Mouse (Mus musculus): ENCODE results near the gene Iqce. TPM values are rescaled to one million over a fixed set of nuclear protein-coding genes. Genes with fewer than 3 reads are reported as not detected.

The Iqce gene
- polyA plus RNA-seq, 1 experiment from 2014 or later: 20.3 TPM

DNA sequence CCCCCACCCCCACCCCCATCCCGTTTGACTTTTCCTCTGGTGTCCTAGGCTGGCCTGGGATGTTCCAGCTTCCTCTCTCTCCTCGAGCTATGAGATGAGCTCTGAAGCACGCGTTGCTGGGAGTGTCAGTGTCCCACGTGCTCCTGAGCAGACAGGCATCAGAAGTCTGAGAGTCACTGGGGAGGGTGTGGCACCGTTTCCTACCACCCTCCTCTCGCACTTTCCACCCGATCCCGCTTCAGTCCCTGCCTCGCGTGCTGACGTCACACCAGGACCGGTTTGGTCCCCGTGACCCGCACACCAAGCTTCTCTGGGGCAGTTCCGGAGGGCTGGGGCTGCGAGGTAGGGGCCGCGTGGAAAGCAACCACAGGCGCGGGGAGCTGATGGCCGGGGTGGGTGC lies 33.1 kb upstream of the Iqce start:
- Histone ChIP-seq H3K9ac (no peak overlapping the region), H3K4me3 (replicated peaks; ENCODE audit: low read length) (peak overlapping the region; percentile 22), H3K4me1 (replicated peaks; ENCODE audit: control insufficient read depth, insufficient read depth, low read length) (no peaks in the 10 kb centered on the region; the same call in 1 of the 2 replicates), H3K9me3 (ENCODE audit: control insufficient read depth, low read length) (no peaks in the 10 kb centered on the region), H3K27me3 (ENCODE audit: control insufficient read depth, insufficient read depth, low read length) (peaks cover 23% of the 10 kb centered on the region), H3K4me2 (replicated peaks) (peak overlapping the region; percentile 52), H3K36me3 (replicated peaks; ENCODE audit: control insufficient read depth, insufficient read depth) (no peaks in the 10 kb centered on the region), H3K27ac (no peak overlapping the region)
- WGBS: 2% methylated on average over 21 of the region's 22 CpGs
- peak; percentile 46 for DNase-seq (ENCODE audit: low spot score)
- 0 out of 2 replicates have a peak, but pooled peaks have one; percentile 24 for ATAC-seq (ENCODE audit: low FRiP score)

DNA sequence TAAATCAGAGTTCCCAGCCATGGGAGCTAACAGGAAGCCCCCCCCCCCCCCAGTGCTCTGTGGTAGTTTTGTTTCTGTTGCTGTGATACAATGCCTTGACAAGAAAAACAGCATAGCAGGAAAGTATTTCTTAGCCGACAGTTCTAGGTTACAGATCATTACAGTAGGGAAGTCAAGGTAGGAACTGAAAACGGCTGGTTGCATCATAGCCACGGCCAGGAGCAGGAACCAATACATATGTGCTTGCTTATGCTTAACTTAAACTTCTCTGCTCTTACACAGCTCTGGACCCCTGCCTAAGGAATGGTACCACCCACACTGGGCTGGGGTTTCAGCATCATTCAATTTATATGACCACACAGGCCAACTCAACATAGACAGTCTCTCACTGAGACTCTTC lies 31.2 kb upstream of the Iqce start:
- DNase-seq (ENCODE audit: low spot score) (no peak), ATAC-seq (ENCODE audit: low FRiP score) (no peak)
- no peak overlapping the region for H3K9ac ChIP-seq
- no peaks in the 10 kb centered on the region for H3K9me3 ChIP-seq (ENCODE audit: control insufficient read depth, low read length)
- peaks cover 23% of the 10 kb centered on the region for H3K27me3 ChIP-seq (ENCODE audit: control insufficient read depth, insufficient read depth, low read length)
- no peak overlapping the region for H3K27ac ChIP-seq
- no peak overlapping the region for H3K4me3 ChIP-seq (replicated peaks; ENCODE audit: low read length)
- H3K4me1 ChIP-seq (replicated peaks; ENCODE audit: control insufficient read depth, insufficient read depth, low read length): no peaks in the 10 kb centered on the region; the same call in 1 of the 2 replicates
- no peaks in the 10 kb centered on the region for H3K36me3 ChIP-seq (replicated peaks; ENCODE audit: control insufficient read depth, insufficient read depth)
- WGBS: 79% methylated on average over 3 of the region's 3 CpGs
- H3K4me2 ChIP-seq (replicated peaks): no peak overlapping the region

DNA sequence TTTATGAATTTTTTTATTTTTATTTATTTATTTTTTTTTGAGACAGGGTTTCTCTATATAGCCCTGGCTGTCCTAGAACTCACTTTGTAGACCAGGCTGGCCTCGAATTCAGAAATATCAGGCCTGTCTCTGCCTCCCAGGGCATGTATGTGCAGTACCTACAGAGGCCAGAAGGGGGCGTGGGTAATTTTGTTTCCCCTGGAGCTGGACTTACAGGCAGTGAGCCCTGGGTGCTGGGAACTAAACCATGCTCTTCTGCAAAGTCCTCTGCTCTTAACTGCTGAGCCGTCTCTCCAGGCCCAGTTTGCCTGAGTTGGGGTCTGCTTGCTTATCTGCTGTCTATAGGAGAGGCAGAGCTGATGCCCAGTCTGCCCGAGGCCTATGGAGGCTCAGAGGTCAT lies 30.0 kb upstream of the Iqce start:
- Histone ChIP-seq H3K36me3 (replicated peaks; ENCODE audit: control insufficient read depth, insufficient read depth) (no peaks in the 10 kb centered on the region), H3K27me3 (ENCODE audit: control insufficient read depth, insufficient read depth, low read length) (peaks cover 22% of the 10 kb centered on the region), H3K4me2 (replicated peaks) (no peak overlapping the region), H3K4me1 (replicated peaks; ENCODE audit: control insufficient read depth, insufficient read depth, low read length) (no peaks in the 10 kb centered on the region; the same call in 1 of the 2 replicates), H3K9me3 (ENCODE audit: control insufficient read depth, low read length) (no peaks in the 10 kb centered on the region), H3K9ac (no peak overlapping the region), H3K27ac (no peak overlapping the region), H3K4me3 (replicated peaks; ENCODE audit: low read length) (no peak overlapping the region)
- ATAC-seq (ENCODE audit: low FRiP score) (no peak), DNase-seq (ENCODE audit: low spot score) (no peak)
- 67% methylated on average over 4 of the region's 4 CpGs for WGBS

DNA sequence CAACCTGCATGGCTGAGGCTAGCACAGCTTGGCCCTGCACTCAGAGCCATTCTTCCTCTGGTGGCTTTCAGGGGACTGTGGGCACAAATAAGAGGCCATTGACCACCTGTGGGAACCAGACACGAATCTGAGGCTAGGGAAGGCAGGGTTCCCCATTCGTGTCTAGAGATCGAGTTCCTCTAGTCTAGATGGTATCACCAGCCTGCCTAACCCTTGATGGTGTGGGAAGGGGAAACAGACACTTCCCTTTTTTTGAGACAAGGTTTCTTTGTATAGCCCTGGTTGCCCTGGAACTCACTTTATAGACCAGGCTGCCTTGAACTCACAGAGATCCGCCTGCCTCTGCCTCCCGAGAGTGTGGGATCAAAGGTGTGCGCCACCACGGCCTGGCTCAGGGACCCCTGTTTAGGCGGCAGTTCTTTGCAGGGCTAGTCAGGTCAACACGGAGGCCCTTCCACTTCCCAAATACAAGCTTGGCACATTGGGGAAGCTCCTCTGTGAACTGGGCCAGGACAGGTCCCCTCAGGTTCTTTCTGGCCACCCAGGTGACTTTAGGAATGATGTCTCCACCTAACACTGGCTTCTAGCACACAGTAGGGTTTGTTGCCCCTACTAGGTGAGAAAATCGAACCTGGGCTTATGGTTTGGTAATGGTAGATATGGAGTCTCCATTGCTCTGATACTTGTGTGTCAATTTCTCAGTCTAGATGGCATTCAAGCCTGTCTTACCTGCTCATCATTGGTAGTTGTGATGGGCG lies 29.0 kb upstream of the Iqce start:
- H3K9ac ChIP-seq: no peak overlapping the region
- peaks cover 14% of the 10 kb centered on the region for H3K27me3 ChIP-seq (ENCODE audit: control insufficient read depth, insufficient read depth, low read length)
- WGBS: 88% methylated on average over 11 of the region's 11 CpGs
- no peaks in the 10 kb centered on the region for H3K36me3 ChIP-seq (replicated peaks; ENCODE audit: control insufficient read depth, insufficient read depth)
- no peak overlapping the region for H3K4me2 ChIP-seq (replicated peaks)
- H3K4me3 ChIP-seq (replicated peaks; ENCODE audit: low read length): no peak overlapping the region
- no peak for ATAC-seq (ENCODE audit: low FRiP score)
- no peaks in the 10 kb centered on the region for H3K9me3 ChIP-seq (ENCODE audit: control insufficient read depth, low read length)
- H3K4me1 ChIP-seq (replicated peaks; ENCODE audit: control insufficient read depth, insufficient read depth, low read length): no peaks in the 10 kb centered on the region; the same call in 1 of the 2 replicates
- no peak for DNase-seq (ENCODE audit: low spot score)
- no peak overlapping the region for H3K27ac ChIP-seq

DNA sequence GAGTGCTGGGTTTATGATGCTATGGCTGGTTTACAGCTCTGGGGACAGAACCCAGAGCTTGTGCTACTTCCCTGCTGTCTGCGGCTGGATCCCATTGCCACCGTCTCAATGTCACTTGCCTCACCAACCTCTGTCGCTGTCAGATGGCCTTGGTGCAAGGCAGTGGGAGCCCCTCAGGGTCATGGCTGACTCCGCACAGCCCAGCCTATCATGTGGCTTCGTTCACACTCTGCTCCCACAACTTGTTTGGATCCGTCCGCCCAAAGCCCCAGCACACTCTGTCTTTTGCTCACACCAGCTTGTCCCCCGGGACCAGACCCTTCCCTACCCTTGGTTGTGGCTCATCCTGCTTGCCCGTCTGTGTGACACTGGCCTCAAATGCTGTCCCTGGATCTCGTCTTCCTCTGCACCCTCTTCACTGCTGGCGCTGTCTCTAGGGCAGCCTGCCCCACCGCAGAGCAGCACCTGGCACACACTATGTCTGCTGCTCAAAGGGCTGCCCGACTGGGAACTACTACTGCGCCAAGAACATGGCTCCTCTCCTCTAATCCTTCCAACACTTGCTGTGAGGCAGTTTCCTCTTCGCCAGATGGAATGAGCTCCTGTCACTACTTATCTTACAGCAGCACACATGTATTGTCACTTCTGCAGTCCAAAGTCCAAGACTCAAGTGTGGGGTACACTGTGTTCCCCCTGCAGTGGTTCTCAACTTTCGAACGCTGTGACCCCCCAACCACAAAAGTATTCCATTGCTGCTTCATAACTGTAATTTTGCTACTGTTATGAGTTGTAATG lies 25.0 kb upstream of the Iqce start:
- no peaks in the 10 kb centered on the region for H3K9me3 ChIP-seq (ENCODE audit: control insufficient read depth, low read length)
- H3K4me2 ChIP-seq (replicated peaks): no peak overlapping the region
- H3K27ac ChIP-seq: peak overlapping the region; percentile 63; the same call in 1 of the 2 replicates
- DNase-seq (ENCODE audit: low spot score): no peak
- 83% methylated on average over 17 of the region's 17 CpGs for WGBS
- no peaks in the 10 kb centered on the region for H3K27me3 ChIP-seq (ENCODE audit: control insufficient read depth, insufficient read depth, low read length)
- H3K9ac ChIP-seq: no peak overlapping the region
- no peaks in the 10 kb centered on the region for H3K4me1 ChIP-seq (replicated peaks; ENCODE audit: control insufficient read depth, insufficient read depth, low read length)
- H3K36me3 ChIP-seq (replicated peaks; ENCODE audit: control insufficient read depth, insufficient read depth): no peaks in the 10 kb centered on the region
- H3K4me3 ChIP-seq (replicated peaks; ENCODE audit: low read length): no peak overlapping the region
- no peak for ATAC-seq (ENCODE audit: low FRiP score)

DNA sequence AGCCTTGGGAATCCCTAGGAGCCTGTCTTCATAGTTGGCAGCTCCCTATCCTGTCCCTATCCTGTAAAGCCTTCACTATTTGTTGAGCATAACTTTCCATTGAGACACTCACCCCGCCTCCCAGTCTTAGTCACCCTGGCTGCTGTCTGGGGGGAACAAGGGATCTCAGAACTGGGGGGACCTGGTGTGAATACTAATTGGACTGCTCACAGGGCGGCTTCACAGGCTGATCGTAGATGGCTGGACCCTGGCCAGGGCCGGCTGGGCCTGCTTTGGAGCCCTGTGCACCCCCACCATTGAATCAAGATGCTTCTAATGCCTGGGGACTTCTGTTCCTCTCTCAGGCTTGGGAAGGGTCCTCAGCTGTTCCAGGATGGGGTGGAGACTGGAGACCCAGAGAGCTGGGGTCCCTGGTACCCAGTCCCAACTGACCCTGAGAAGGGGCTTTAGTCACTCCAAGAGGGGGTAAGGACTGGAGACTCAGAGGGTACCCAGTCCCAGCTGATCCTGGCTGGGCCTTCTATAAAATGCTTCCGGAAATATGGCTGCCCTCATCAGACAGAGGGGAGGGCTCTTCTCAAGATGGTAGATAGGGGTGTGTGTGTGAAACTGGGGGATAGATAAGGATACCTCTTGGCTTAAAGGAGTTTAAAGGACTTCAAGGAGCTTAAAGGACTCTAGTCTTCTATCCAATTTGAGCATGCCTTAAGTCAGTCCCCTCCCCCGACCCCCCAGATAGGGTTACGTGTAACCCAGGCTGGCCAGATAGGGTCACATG lies 24.1 kb upstream of the Iqce start:
- Histone ChIP-seq H3K4me3 (replicated peaks; ENCODE audit: low read length) (no peak overlapping the region), H3K36me3 (replicated peaks; ENCODE audit: control insufficient read depth, insufficient read depth) (no peaks in the 10 kb centered on the region), H3K4me1 (replicated peaks; ENCODE audit: control insufficient read depth, insufficient read depth, low read length) (no peaks in the 10 kb centered on the region), H3K4me2 (replicated peaks) (no peak overlapping the region), H3K27ac (peak overlapping the region; percentile 63), H3K9me3 (ENCODE audit: control insufficient read depth, low read length) (no peaks in the 10 kb centered on the region), H3K9ac (no peak overlapping the region), H3K27me3 (ENCODE audit: control insufficient read depth, insufficient read depth, low read length) (no peaks in the 10 kb centered on the region)
- ATAC-seq (ENCODE audit: low FRiP score) (peak; percentile 81), DNase-seq (ENCODE audit: low spot score) (peak; percentile 72)
- WGBS: 62% methylated on average over 7 of the region's 7 CpGs

DNA sequence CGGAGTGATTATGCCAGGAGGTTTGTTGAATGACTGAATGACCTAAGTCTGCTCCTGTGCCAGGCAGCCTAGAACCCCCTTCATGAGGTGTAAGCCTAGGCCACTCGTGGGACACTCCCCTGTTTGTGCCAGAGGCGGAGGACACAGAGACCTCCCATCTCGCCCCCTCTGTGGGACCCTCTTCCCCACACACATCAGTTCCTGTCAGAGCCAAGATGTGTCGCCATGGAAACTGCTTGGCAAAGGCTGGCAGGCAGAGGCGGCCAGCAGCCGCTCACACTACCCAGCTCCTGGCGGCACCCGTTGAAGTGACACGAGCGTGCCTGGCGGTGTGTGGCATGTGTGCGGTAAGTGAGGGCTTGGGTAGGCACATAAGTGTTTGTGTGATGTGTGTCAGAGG lies 21.6 kb upstream of the Iqce start, which contains the start of gene Amz1:
Gene Amz1 (plus strand): TSS at position 306 of the 400 bp plus-strand sequence.
- Histone ChIP-seq H3K27ac (no peak within 1 kb of the TSS), H3K4me3 (replicated peaks; ENCODE audit: low read length) (no peak within 1 kb of the TSS), H3K27me3 (ENCODE audit: control insufficient read depth, insufficient read depth, low read length) (no peaks in the 10 kb centered on the region), H3K4me2 (replicated peaks) (peak within 1 kb of the TSS; percentile 10; the same call in 1 of the 2 replicates), H3K4me1 (replicated peaks; ENCODE audit: control insufficient read depth, insufficient read depth, low read length) (no peaks in the 10 kb centered on the region), H3K9me3 (ENCODE audit: control insufficient read depth, low read length) (no peaks in the 10 kb centered on the region), H3K9ac (no peak within 1 kb of the TSS), H3K36me3 (replicated peaks; ENCODE audit: control insufficient read depth, insufficient read depth) (peaks cover 10% of the 10 kb centered on the region)
- ATAC-seq (ENCODE audit: low FRiP score) (peak; percentile 65; the same call in 1 of the 2 replicates), DNase-seq (ENCODE audit: low spot score) (peak; percentile 73)
- 46% methylated on average over 13 of the region's 13 CpGs for WGBS

DNA sequence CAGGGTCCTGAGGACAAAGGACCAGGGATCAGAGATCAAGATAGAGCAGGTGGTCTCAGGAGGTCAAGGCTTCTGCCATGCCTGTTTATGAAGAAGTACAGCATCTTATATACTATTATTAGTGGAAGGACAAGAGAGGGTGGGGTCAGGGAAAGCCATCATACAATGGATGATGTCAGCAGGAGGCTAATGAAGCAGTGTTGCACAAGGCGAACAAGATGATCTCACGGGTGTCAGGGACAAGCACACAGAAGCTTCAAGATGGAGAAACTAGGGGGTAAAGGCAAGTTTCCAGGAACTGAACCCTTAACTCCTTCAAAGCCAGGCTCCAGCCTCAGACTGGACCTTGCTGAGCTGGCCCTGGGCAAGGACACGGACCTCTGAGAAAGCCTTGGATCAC lies 19.9 kb upstream of the Iqce start:
- 68% methylated on average over 3 of the region's 3 CpGs for WGBS

DNA sequence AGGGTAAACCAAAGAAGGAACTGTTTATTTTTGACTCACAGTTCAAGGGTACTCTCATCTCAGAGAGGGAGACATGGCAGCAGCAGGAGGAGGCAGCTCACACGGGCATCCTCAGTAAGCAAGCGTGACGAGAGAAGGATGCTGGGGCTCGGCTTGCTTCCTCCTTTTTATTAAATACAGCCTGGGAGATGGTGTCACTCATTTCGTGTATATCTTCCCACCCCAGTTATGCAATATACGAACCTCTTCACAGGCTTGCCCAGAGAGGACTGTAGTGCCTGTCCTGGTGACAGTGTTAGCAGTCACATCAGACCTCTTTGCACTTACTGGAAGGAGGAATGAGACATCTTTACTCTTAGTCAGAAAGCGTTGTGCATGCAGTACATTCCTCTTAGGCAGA lies 18.6 kb upstream of the Iqce start:
- H3K27me3 ChIP-seq (ENCODE audit: control insufficient read depth, insufficient read depth, low read length): no peaks in the 10 kb centered on the region
- H3K36me3 ChIP-seq (replicated peaks; ENCODE audit: control insufficient read depth, insufficient read depth): peaks cover 40% of the 10 kb centered on the region
- H3K9me3 ChIP-seq (ENCODE audit: control insufficient read depth, low read length): no peaks in the 10 kb centered on the region
- H3K9ac ChIP-seq: no peak overlapping the region
- DNase-seq (ENCODE audit: low spot score): no peak
- no peak overlapping the region for H3K4me2 ChIP-seq (replicated peaks)
- WGBS: 88% methylated on average over 7 of the region's 7 CpGs
- H3K27ac ChIP-seq: no peak overlapping the region
- no peak overlapping the region for H3K4me3 ChIP-seq (replicated peaks; ENCODE audit: low read length)
- H3K4me1 ChIP-seq (replicated peaks; ENCODE audit: control insufficient read depth, insufficient read depth, low read length): no peaks in the 10 kb centered on the region
- ATAC-seq (ENCODE audit: low FRiP score): no peak

More for the DNA sequence above, 19.9 kb upstream of the Iqce start:
- no peak for ATAC-seq (ENCODE audit: low FRiP score)
- H3K27ac ChIP-seq: no peak overlapping the region
- no peak overlapping the region for H3K9ac ChIP-seq
- no peaks in the 10 kb centered on the region for H3K4me1 ChIP-seq (replicated peaks; ENCODE audit: control insufficient read depth, insufficient read depth, low read length)
- no peak overlapping the region for H3K4me3 ChIP-seq (replicated peaks; ENCODE audit: low read length)
- no peak overlapping the region for H3K4me2 ChIP-seq (replicated peaks)
- no peak for DNase-seq (ENCODE audit: low spot score)
- peaks cover 27% of the 10 kb centered on the region for H3K36me3 ChIP-seq (replicated peaks; ENCODE audit: control insufficient read depth, insufficient read depth)
- H3K27me3 ChIP-seq (ENCODE audit: control insufficient read depth, insufficient read depth, low read length): no peaks in the 10 kb centered on the region
- H3K9me3 ChIP-seq (ENCODE audit: control insufficient read depth, low read length): no peaks in the 10 kb centered on the region
